Mouse (Mus musculus): Measurements from ENCODE around the gene Gm2564. TPM values are rescaled to one million over a fixed set of nuclear protein-coding genes. Genes with fewer than 3 reads are reported as not detected.

Gene Gm2564
- not detected for polyA plus RNA-seq (2017; shearing (Covaris generic))

GRCm38 (mm10) chr4:42629419-42629818, at the start of gene Gm2564:
Gm2564 (plus strand) TSS chr4:42629719.

GRCm38 (mm10) chr4:42611895-42612294, 17.6 kb upstream of the Gm2564 start, which contains the start of gene Gm10591:
Gm10591 (plus strand) TSS chr4:42612195.

GRCm38 (mm10) chr4:42654951-42655350, 25.4 kb downstream of the Gm2564 start, which contains the start of gene Ccl27b:
Ccl27b (plus strand) TSS chr4:42655251.

GRCm38 (mm10) chr4:42661793-42662192, 32.3 kb downstream of the Gm2564 start, which contains the start of gene Il11ra2:
Il11ra2 (minus strand) TSS chr4:42661893.

Other genes starting within 250 kb of the Gm2564 start
- gene Gm21586, start 190.3 kb upstream of the Gm2564 start, polyA plus RNA-seq (2017; shearing (Covaris generic)): not detected
- gene Gm2163, start 163.0 kb upstream of the Gm2564 start, polyA plus RNA-seq (2017; shearing (Covaris generic)): not detected
- gene Fam205a2, start 101.5 kb upstream of the Gm2564 start, polyA plus RNA-seq (2017; shearing (Covaris generic)): not detected
- not detected for gene Gm10591, start 17.5 kb upstream of the Gm2564 start, polyA plus RNA-seq (2017; shearing (Covaris generic))
- gene Ccl27b, start 25.5 kb downstream of the Gm2564 start, polyA plus RNA-seq (2017; shearing (Covaris generic)): not detected
- not detected for gene Il11ra2, start 32.2 kb downstream of the Gm2564 start, polyA plus RNA-seq (2017; shearing (Covaris generic))
- gene 4930578G10Rik, start 105.8 kb downstream of the Gm2564 start, polyA plus RNA-seq (2017; shearing (Covaris generic)): not detected
- gene Ccl19, start 126.9 kb downstream of the Gm2564 start, polyA plus RNA-seq (2017; shearing (Covaris generic)): not detected
- gene Ccl21a, start 144.3 kb downstream of the Gm2564 start, polyA plus RNA-seq (2017; shearing (Covaris generic)): not detected
- gene Fam205a1, start 224.2 kb downstream of the Gm2564 start, polyA plus RNA-seq (2017; shearing (Covaris generic)): not detected
- gene Gm12394, start 227.1 kb downstream of the Gm2564 start, polyA plus RNA-seq (2017; shearing (Covaris generic)): not detected
- not detected for gene Fam205c, start 244.5 kb downstream of the Gm2564 start, polyA plus RNA-seq (2017; shearing (Covaris generic))